Mouse (Mus musculus): ENCODE data around the gene Celsr1. TPM values are rescaled to one million over a fixed set of nuclear protein-coding genes. Genes with fewer than 3 reads are reported as not detected.

Gene Celsr1
- polyA plus RNA-seq, 1 experiment = 0.16 TPM

DNA sequence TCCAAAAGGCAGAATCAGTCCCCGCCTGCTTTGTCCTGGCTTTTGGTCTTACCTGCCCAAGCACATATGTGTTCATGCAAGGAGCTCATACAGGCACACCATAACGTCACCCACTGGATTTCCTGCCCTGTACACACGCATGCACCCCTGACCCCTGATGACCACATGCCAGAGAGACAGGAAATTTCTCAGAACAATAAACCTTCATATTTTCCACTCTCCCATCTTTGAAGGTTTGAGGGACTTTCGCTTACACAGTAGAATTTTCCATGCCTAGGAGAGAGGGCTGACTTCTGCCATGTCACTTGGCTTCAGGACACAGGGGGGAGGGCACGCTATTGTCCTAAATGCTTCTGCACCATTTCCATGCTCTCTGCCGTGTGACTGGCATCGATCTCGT is 13.6 kb downstream of the Celsr1 start:
- TF ChIP-seq FOSL1 (IDR thresholded peaks at IDR 0.05; ENCODE audit: insufficient read depth, low read length, poor library complexity, severe bottlenecking) = no peak
- no peak for TF ChIP-seq MAX (IDR thresholded peaks at IDR 0.05)
- TF ChIP-seq USF1 (IDR thresholded peaks at IDR 0.05; ENCODE audit: low read depth) = no peak
- TF ChIP-seq CTCF (IDR thresholded peaks at IDR 0.05; ENCODE audit: control insufficient read depth, insufficient read depth, insufficient read length) = no peak
- no peak for TF ChIP-seq MYOG (IDR thresholded peaks at IDR 0.05; ENCODE audit: control insufficient read depth, extremely low read depth, insufficient read length)
- no peak for TF ChIP-seq CEBPB (IDR thresholded peaks at IDR 0.05; ENCODE audit: low read depth)
- no peak overlapping the region for H3K4me3 ChIP-seq (ENCODE audit: insufficient read depth, poor library complexity, severe bottlenecking)
- peaks cover 17% of the 10 kb centered on the region for H3K27me3 ChIP-seq (ENCODE audit: control insufficient read depth, insufficient read depth, insufficient read length)
- no peak overlapping the region for H3ac ChIP-seq (ENCODE audit: control insufficient read depth, insufficient read length, low read depth)
- no peaks in the 10 kb centered on the region for H3K79me2 ChIP-seq (ENCODE audit: control insufficient read depth, insufficient read depth)
- H3K36me3 ChIP-seq (ENCODE audit: control insufficient read depth, insufficient read depth) = no peaks in the 10 kb centered on the region
- no peaks in the 10 kb centered on the region for H3K79me3 ChIP-seq (ENCODE audit: low read depth)

GRCm38 (mm10) chr15:86018753-86019512 is 14.6 kb downstream of the Celsr1 start:
- H3K27me3 ChIP-seq (ENCODE audit: control insufficient read depth, insufficient read depth, insufficient read length) = peaks cover 15% of the 10 kb centered on the region
- H3ac ChIP-seq (ENCODE audit: control insufficient read depth, insufficient read length, low read depth) = no peak overlapping the region
- TF ChIP-seq MYOG (IDR thresholded peaks at IDR 0.05; ENCODE audit: control insufficient read depth, extremely low read depth, insufficient read length) (no peak), CEBPB (IDR thresholded peaks at IDR 0.05; ENCODE audit: low read depth) (no peak), MAX (IDR thresholded peaks at IDR 0.05) (no peak), USF1 (IDR thresholded peaks at IDR 0.05; ENCODE audit: low read depth) (no peak), CTCF (IDR thresholded peaks at IDR 0.05; ENCODE audit: control insufficient read depth, insufficient read depth, insufficient read length) (no peak), MYOD1 (IDR thresholded peaks at IDR 0.05; ENCODE audit: control insufficient read depth, insufficient read length, low read depth) (no peak), FOSL1 (IDR thresholded peaks at IDR 0.05; ENCODE audit: insufficient read depth, low read length, poor library complexity, severe bottlenecking) (no peak)
- no peak overlapping the region for H3K4me3 ChIP-seq (ENCODE audit: insufficient read depth, poor library complexity, severe bottlenecking)
- H3K79me2 ChIP-seq (ENCODE audit: control insufficient read depth, insufficient read depth) = no peaks in the 10 kb centered on the region
- H3K79me3 ChIP-seq (ENCODE audit: low read depth) = no peaks in the 10 kb centered on the region
- H3K36me3 ChIP-seq (ENCODE audit: control insufficient read depth, insufficient read depth) = no peaks in the 10 kb centered on the region

DNA sequence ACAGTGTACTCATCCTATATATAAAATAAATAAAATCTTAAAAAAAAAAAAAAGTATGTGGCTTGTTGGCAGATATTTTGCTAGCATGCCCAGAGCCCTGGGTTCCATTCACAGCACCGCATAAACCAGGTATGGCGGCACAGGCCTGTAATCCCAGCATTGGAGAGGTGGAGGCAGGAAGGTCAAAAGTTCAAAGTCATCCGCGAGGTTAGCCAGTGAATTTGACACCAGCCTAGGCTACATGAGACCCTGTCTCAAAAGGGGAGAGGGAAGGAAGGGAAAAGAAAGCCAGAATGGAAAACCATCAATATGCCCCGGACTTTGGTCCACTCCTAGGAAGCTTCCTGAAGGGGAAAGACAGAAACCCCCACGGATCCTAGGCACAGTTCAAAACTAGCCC is 16.2 kb downstream of the Celsr1 start:
- Histone ChIP-seq H3K4me3 (ENCODE audit: insufficient read depth, poor library complexity, severe bottlenecking) (no peak overlapping the region), H3K36me3 (ENCODE audit: control insufficient read depth, insufficient read depth) (no peaks in the 10 kb centered on the region), H3K79me2 (ENCODE audit: control insufficient read depth, insufficient read depth) (no peaks in the 10 kb centered on the region), H3K27me3 (ENCODE audit: control insufficient read depth, insufficient read depth, insufficient read length) (peaks cover under 1% of the 10 kb centered on the region), H3ac (ENCODE audit: control insufficient read depth, insufficient read length, low read depth) (no peak overlapping the region), H3K79me3 (ENCODE audit: low read depth) (no peaks in the 10 kb centered on the region)
- no peak for TF ChIP-seq CEBPB (IDR thresholded peaks at IDR 0.05; ENCODE audit: low read depth)

DNA sequence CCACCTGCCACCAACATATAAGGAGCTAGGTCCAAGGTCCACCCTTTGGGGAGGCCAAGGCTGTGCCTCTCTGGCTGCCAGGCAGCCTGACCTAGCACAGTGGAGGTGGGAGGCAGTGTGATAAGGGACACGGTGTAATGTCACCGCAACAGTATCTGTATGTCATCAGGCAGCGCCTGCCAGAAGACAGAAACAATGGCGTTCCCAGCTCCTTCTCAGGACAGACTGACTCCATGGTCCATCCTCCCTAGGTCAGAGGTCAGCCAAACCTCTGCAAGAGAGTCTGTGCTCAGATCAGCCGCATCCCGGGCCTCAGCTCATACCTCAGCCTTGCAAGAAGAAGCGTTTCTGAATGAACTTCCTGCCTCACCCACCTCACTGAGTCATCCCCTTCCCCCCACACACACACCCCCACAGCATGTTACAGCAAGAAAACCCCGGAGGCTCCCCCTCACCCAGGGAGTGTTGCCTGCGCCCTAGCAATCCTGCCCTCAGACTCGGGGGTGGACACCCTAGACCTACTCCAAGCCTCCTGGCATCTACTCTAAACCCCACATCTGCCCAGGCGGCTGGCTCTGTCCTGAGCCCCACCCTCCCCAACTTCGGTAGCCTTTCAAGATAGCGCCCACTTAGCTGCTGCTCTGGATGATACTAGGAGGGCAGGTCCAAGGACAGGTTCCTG is 17.6 kb downstream of the Celsr1 start:
- Histone ChIP-seq H3K27me3 (ENCODE audit: control insufficient read depth, insufficient read depth, insufficient read length) (peaks cover 4% of the 10 kb centered on the region), H3K79me2 (ENCODE audit: control insufficient read depth, insufficient read depth) (no peaks in the 10 kb centered on the region), H3ac (ENCODE audit: control insufficient read depth, insufficient read length, low read depth) (no peak overlapping the region), H3K36me3 (ENCODE audit: control insufficient read depth, insufficient read depth) (no peaks in the 10 kb centered on the region), H3K79me3 (ENCODE audit: low read depth) (no peaks in the 10 kb centered on the region), H3K4me3 (ENCODE audit: insufficient read depth, poor library complexity, severe bottlenecking) (no peak overlapping the region)
- no peak for TF ChIP-seq FOSL1 (IDR thresholded peaks at IDR 0.05; ENCODE audit: insufficient read depth, low read length, poor library complexity, severe bottlenecking)
- TF ChIP-seq CEBPB (IDR thresholded peaks at IDR 0.05; ENCODE audit: low read depth) = no peak
- no peak for TF ChIP-seq MAX (IDR thresholded peaks at IDR 0.05)
- no peak for TF ChIP-seq MYOG (IDR thresholded peaks at IDR 0.05; ENCODE audit: control insufficient read depth, extremely low read depth, insufficient read length)
- no peak for TF ChIP-seq CTCF (IDR thresholded peaks at IDR 0.05; ENCODE audit: control insufficient read depth, insufficient read depth, insufficient read length)
- no peak for TF ChIP-seq USF1 (IDR thresholded peaks at IDR 0.05; ENCODE audit: low read depth)

GRCm38 (mm10) chr15:86015026-86015425 is 18.6 kb downstream of the Celsr1 start:
- Histone ChIP-seq H3K4me3 (ENCODE audit: insufficient read depth, poor library complexity, severe bottlenecking) (no peak overlapping the region), H3K79me3 (ENCODE audit: low read depth) (no peaks in the 10 kb centered on the region)
- TF ChIP-seq MAX (IDR thresholded peaks at IDR 0.05) (no peak), FOSL1 (IDR thresholded peaks at IDR 0.05; ENCODE audit: insufficient read depth, low read length, poor library complexity, severe bottlenecking) (no peak), MYOG (IDR thresholded peaks at IDR 0.05; ENCODE audit: control insufficient read depth, extremely low read depth, insufficient read length) (no peak), MYOD1 (IDR thresholded peaks at IDR 0.05; ENCODE audit: control insufficient read depth, insufficient read length, low read depth) (no peak), CEBPB (IDR thresholded peaks at IDR 0.05; ENCODE audit: low read depth) (no peak), USF1 (IDR thresholded peaks at IDR 0.05; ENCODE audit: low read depth) (no peak), CTCF (IDR thresholded peaks at IDR 0.05; ENCODE audit: control insufficient read depth, insufficient read depth, insufficient read length) (no peak)

GRCm38 (mm10) chr15:86013656-86014055 is 19.9 kb downstream of the Celsr1 start:
- TF ChIP-seq MYOG (IDR thresholded peaks at IDR 0.05; ENCODE audit: control insufficient read depth, extremely low read depth, insufficient read length) = no peak
- no peak for TF ChIP-seq USF1 (IDR thresholded peaks at IDR 0.05; ENCODE audit: low read depth)
- no peak for TF ChIP-seq CTCF (IDR thresholded peaks at IDR 0.05; ENCODE audit: control insufficient read depth, insufficient read depth, insufficient read length)
- no peak for TF ChIP-seq FOSL1 (IDR thresholded peaks at IDR 0.05; ENCODE audit: insufficient read depth, low read length, poor library complexity, severe bottlenecking)
- TF ChIP-seq MYOD1 (IDR thresholded peaks at IDR 0.05; ENCODE audit: control insufficient read depth, insufficient read length, low read depth) = no peak
- no peak for TF ChIP-seq CEBPB (IDR thresholded peaks at IDR 0.05; ENCODE audit: low read depth)
- no peak for TF ChIP-seq MAX (IDR thresholded peaks at IDR 0.05)
- no peaks in the 10 kb centered on the region for H3K79me3 ChIP-seq (ENCODE audit: low read depth)
- no peaks in the 10 kb centered on the region for H3K79me2 ChIP-seq (ENCODE audit: control insufficient read depth, insufficient read depth)
- peaks cover 11% of the 10 kb centered on the region for H3K27me3 ChIP-seq (ENCODE audit: control insufficient read depth, insufficient read depth, insufficient read length)
- no peak overlapping the region for H3ac ChIP-seq (ENCODE audit: control insufficient read depth, insufficient read length, low read depth)
- no peaks in the 10 kb centered on the region for H3K36me3 ChIP-seq (ENCODE audit: control insufficient read depth, insufficient read depth)
- H3K4me3 ChIP-seq (ENCODE audit: insufficient read depth, poor library complexity, severe bottlenecking) = no peak overlapping the region

More at GRCm38 (mm10) chr15:86015026-86015425, 18.6 kb downstream of the Celsr1 start:
- Histone ChIP-seq H3K36me3 (ENCODE audit: control insufficient read depth, insufficient read depth) (no peaks in the 10 kb centered on the region), H3ac (ENCODE audit: control insufficient read depth, insufficient read length, low read depth) (no peak overlapping the region), H3K79me2 (ENCODE audit: control insufficient read depth, insufficient read depth) (no peaks in the 10 kb centered on the region), H3K27me3 (ENCODE audit: control insufficient read depth, insufficient read depth, insufficient read length) (peaks cover 11% of the 10 kb centered on the region)

All from C2C12 (cell line).